Mouse (Mus musculus) layer of hippocampus, postnatal 25 days (tissue): ENCODE measurements around the gene Usp7. TPM values are rescaled to one million over a fixed set of nuclear protein-coding genes. Genes with fewer than 3 reads are reported as not detected.

Experiments used
- DNase-seq, 2 experiments: peaks; one replicate each; pipeline ENCODE4 v3.0.0; 2022; ENCODE audit warnings: mixed read lengths in 2 of 2, low spot score in 1 of 2; ENCODE audit errors: extremely low spot score in 1 of 2
- total RNA-seq, 2 experiments: library from RNA; stranded (reverse); gene quantifications; 2 replicates each; pipeline ENCODE4 v1.2.3; 2021

Usp7 gene
- total RNA-seq, 2 experiments from 2014 or later = 132 to 156 TPM

GRCm38 (mm10) chr16:8656256-8656655, 135.9 kb downstream of the Usp7 start:
- no peak for DNase-seq

- DNase-seq = no peak
Observed at GRCm38 (mm10) chr16:8655599-8655998, 136.5 kb downstream of the Usp7 start.

- DNase-seq = no peak
Observed at GRCm38 (mm10) chr16:8655108-8655507, 137.0 kb downstream of the Usp7 start.

GRCm38 (mm10) chr16:8650007-8650406, 142.1 kb downstream of the Usp7 start:
- no peak for DNase-seq

GRCm38 (mm10) chr16:8645546-8645945, 146.6 kb downstream of the Usp7 start:
- DNase-seq = no peak

GRCm38 (mm10) chr16:8643855-8644254, 148.3 kb downstream of the Usp7 start:
- DNase-seq = peak in 1 of 2 experiments; percentile 33

Other genes with a start within 250 kb of the Usp7 start
- gene Pmm2, start 154.6 kb downstream of the Usp7 start, total RNA-seq = 10 to 100 TPM; 27.1 to 35.4 TPM
- gene Tmem186, start 154.6 kb downstream of the Usp7 start, total RNA-seq = 10 to 100 TPM; 11.4 to 11.6 TPM
- gene Carhsp1, start 120.2 kb downstream of the Usp7 start, total RNA-seq = 10 to 100 TPM; 24.0 to 27.4 TPM
- not detected for gene Gm5767, start 111.5 kb downstream of the Usp7 start, total RNA-seq
- gene 1810013L24Rik, start 37.8 kb upstream of the Usp7 start, total RNA-seq = 100 to 1,000 TPM in 1 of 2 experiments, 10 to 100 TPM in 1; 93.3 to 104 TPM